Mouse (Mus musculus) kidney, postnatal 0 days (tissue): ENCODE measurements around the gene Tbx10. TPM values are rescaled to one million over a fixed set of nuclear protein-coding genes. Genes with fewer than 3 reads are reported as not detected.
A peak's percentile ranks its signal among the peaks of the same experiment; 100 is the strongest.
"Not testable (repeated sequence)": the region's sequence is repeated elsewhere in the genome, so short reads cannot be mapped to it uniquely, and the experiment has no call there.

Experiments
- ATAC-seq: fragments of 200-750 bp; cut with Nextera tagmentation; replicated peaks from 2 replicates; pipeline ENCODE4 v1.8.0; 2017; ENCODE audit warnings: low read depth, moderate number of reproducible peaks, moderate TSS enrichment, moderate library complexity; ENCODE audit not compliant: low FRiP score
- DNase-seq: peaks from one replicate; pipeline ENCODE4 v3.0.0-alpha.2; 2016; ENCODE audit warnings: low spot score
- H3K27ac ChIP-seq: fragments of 300-500 bp; sonication (generic); 2 replicates; pipeline ENCODE4 v1.5.1; 2014; ENCODE audit warnings: mild to moderate bottlenecking
- H3K27me3 ChIP-seq: fragments of 300-500 bp; sonication (generic); 2 replicates; pipeline ENCODE4 v1.6.1; 2014; ENCODE audit warnings: low read length, mixed read lengths; ENCODE audit not compliant: insufficient read depth
- H3K36me3 ChIP-seq: fragments of 300-500 bp; sonication (generic); 2 replicates; pipeline ENCODE4 v1.6.1; 2014; ENCODE audit warnings: low read length, mixed read lengths; ENCODE audit not compliant: insufficient read depth
- H3K4me1 ChIP-seq: fragments of 300-500 bp; sonication (generic); replicated peaks from 2 replicates; pipeline ENCODE4 v1.6.1; 2014; ENCODE audit warnings: antibody characterized with exemption, low read length, mixed read lengths; ENCODE audit not compliant: insufficient read depth
- H3K4me2 ChIP-seq: fragments of 300-500 bp; sonication (generic); 2 replicates; pipeline ENCODE4 v1.6.1; 2014; ENCODE audit warnings: mild to moderate bottlenecking, low read length, moderate library complexity, mixed read lengths
- H3K4me3 ChIP-seq: fragments of 300-500 bp; sonication (generic); replicated peaks from 2 replicates; pipeline ENCODE4 v1.5.1; 2014; ENCODE audit warnings: low read depth, low read length
- H3K9ac ChIP-seq: fragments of 300-500 bp; sonication (generic); 2 replicates; pipeline ENCODE4 v1.6.1; 2014; ENCODE audit warnings: low read depth, low read length
- H3K9me3 ChIP-seq: fragments of 300-500 bp; sonication (generic); replicated peaks from 2 replicates; pipeline ENCODE4 v1.6.1; 2016; ENCODE audit warnings: low read length, inconsistent platforms, mixed read lengths
- CTCF ChIP-seq: IDR thresholded peaks from 2 replicates; pipeline ENCODE4 v1.5.1; 2016; ENCODE audit warnings: antibody characterized with exemption, low read depth, mild to moderate bottlenecking, moderate library complexity
- WGBS: fragments of 180-500 bp; shearing (Covaris S2); extraction: QIAGEN DNeasy Blood & Tissue Kit; methylation state at CpG from one replicate; pipeline ENCODE4 v1.1.7; 2014; 5-methylcytosine and 5-hydroxymethylcytosine counted together
- polyA plus RNA-seq: library from polyadenylated mRNA; unstranded; fragments of >200 nt; fragmentation: Nextera tagmentation; extraction: Ambion mirVana; gene quantifications from 2 replicates; pipeline ENCODE4 v1.2.1, GENCODE M21; 2015

Gene Tbx10
- polyA plus RNA-seq, 1 experiment from 2014 or later = 2.4 TPM

DNA sequence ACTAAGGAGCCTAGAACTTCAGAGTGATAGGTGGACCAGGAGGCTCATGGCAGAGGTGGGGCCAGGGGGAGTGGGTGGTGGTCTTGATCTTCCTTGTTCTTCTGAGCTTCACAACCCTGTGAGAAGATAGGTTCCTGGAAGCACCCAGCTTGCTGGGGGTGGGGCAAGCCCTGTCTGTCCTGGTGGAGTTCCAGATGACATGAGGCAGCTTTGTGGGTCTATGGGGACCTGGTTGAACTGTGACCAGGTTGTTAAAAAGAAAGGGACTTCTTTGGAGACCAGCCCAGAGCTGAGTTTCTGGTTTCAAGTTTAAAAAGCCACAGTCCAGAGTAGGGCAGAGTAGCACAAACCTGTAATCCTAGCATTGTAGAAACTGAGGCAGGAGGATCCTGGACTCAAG lies 33.5 kb upstream of the Tbx10 start:
- no peak for ATAC-seq
- no peak for DNase-seq

DNA sequence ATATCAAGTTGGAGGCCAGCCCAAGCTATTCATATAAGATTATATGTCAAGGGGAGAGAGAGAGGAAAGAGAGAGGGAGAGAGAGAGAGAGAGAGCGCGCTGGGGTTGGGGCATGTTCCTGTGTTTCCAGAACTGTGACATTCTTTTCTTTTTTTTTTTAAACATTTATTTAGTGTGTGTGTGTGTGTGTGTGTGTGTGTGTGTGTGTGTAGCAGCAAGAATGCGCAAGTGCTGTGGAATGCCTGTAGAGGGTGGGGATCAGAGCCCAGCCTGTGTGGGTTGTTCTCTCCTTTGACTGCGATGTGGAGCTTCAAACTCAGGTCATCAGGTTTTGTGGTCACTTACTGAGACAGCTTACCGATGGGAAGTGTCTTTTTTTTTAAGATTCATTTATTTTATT lies 32.3 kb upstream of the Tbx10 start:
- no peak for TF ChIP-seq CTCF
- 81% methylated on average over 5 of the region's 5 CpGs for WGBS
- Histone ChIP-seq H3K4me3 (no peak overlapping the region), H3K4me1 (no peaks in the 10 kb centered on the region), H3K9me3 (no peaks in the 10 kb centered on the region), H3K27ac (no peak overlapping the region), H3K4me2 (no peak overlapping the region), H3K36me3 (no peaks in the 10 kb centered on the region), H3K27me3 (no peaks in the 10 kb centered on the region), H3K9ac (no peak overlapping the region)
- ATAC-seq (no peak), DNase-seq (no peak)

More for the DNA sequence above, 33.5 kb upstream of the Tbx10 start:
- Histone ChIP-seq H3K27ac (no peak overlapping the region), H3K4me3 (no peak overlapping the region), H3K36me3 (no peaks in the 10 kb centered on the region), H3K4me2 (no peak overlapping the region), H3K4me1 (no peaks in the 10 kb centered on the region), H3K27me3 (no peaks in the 10 kb centered on the region), H3K9ac (no peak overlapping the region), H3K9me3 (no peaks in the 10 kb centered on the region)
- no peak for TF ChIP-seq CTCF

- H3K9me3 ChIP-seq, ATAC-seq, H3K27me3 ChIP-seq, H3K27ac ChIP-seq, H3K4me3 ChIP-seq, H3K4me2 ChIP-seq, H3K4me1 ChIP-seq, H3K9ac ChIP-seq, H3K36me3 ChIP-seq, DNase-seq: not testable (repeated sequence)
- WGBS = 74% methylated on average over 6 of the region's 6 CpGs
Measured at GRCm38 (mm10) chr19:3961805-3962204, 30.7 kb upstream of the Tbx10 start.

GRCm38 (mm10) chr19:3962469-3962868 lies 30.1 kb upstream of the Tbx10 start:
- no peaks in the 10 kb centered on the region for H3K9me3 ChIP-seq
- 18% methylated on average over 2 of the region's 2 CpGs for WGBS
- DNase-seq (peak; percentile 49), ATAC-seq (no peak)
- H3K36me3 ChIP-seq = no peaks in the 10 kb centered on the region
- TF ChIP-seq CTCF = peak; percentile 54
- no peak overlapping the region for H3K4me2 ChIP-seq
- no peak overlapping the region for H3K4me3 ChIP-seq
- no peak overlapping the region for H3K9ac ChIP-seq
- no peak overlapping the region for H3K27ac ChIP-seq
- H3K27me3 ChIP-seq = no peaks in the 10 kb centered on the region
- H3K4me1 ChIP-seq = no peaks in the 10 kb centered on the region

GRCm38 (mm10) chr19:3964030-3964429 lies 28.5 kb upstream of the Tbx10 start:
- WGBS = 70% methylated on average over 4 of the region's 4 CpGs
- no peaks in the 10 kb centered on the region for H3K36me3 ChIP-seq
- no peak for ATAC-seq

GRCm38 (mm10) chr19:3966330-3967075 lies 26.0 kb upstream of the Tbx10 start:
- H3K4me2 ChIP-seq = no peak overlapping the region
- whole genome bisulfite sequencing = 71% methylated on average over 11 of the region's 11 CpGs
- H3K9ac ChIP-seq = no peak overlapping the region

More at GRCm38 (mm10) chr19:3964030-3964429, 28.5 kb upstream of the Tbx10 start:
- no peak for DNase-seq
- Histone ChIP-seq H3K4me3 (no peak overlapping the region), H3K9ac (no peak overlapping the region), H3K4me1 (no peaks in the 10 kb centered on the region), H3K27me3 (no peaks in the 10 kb centered on the region), H3K9me3 (no peaks in the 10 kb centered on the region), H3K27ac (no peak overlapping the region), H3K4me2 (no peak overlapping the region)
- peak; percentile 18; the same call in 1 of the 2 replicates for TF ChIP-seq CTCF

GRCm38 (mm10) chr19:3967258-3967657 lies 25.3 kb upstream of the Tbx10 start:
- no peak overlapping the region for H3K9ac ChIP-seq
- H3K27ac ChIP-seq = no peak overlapping the region

More at GRCm38 (mm10) chr19:3966330-3967075, 26.0 kb upstream of the Tbx10 start:
- no peaks in the 10 kb centered on the region for H3K36me3 ChIP-seq
- no peaks in the 10 kb centered on the region for H3K27me3 ChIP-seq
- no peaks in the 10 kb centered on the region for H3K4me1 ChIP-seq
- H3K4me3 ChIP-seq = no peak overlapping the region
- no peak overlapping the region for H3K27ac ChIP-seq
- DNase-seq (no peak), ATAC-seq (no peak)
- peak; percentile 47 for TF ChIP-seq CTCF
- H3K9me3 ChIP-seq = no peaks in the 10 kb centered on the region

More at GRCm38 (mm10) chr19:3967258-3967657, 25.3 kb upstream of the Tbx10 start:
- Histone ChIP-seq H3K27me3 (no peaks in the 10 kb centered on the region), H3K4me1 (no peaks in the 10 kb centered on the region), H3K4me2 (no peak overlapping the region), H3K9me3 (no peaks in the 10 kb centered on the region), H3K4me3 (no peak overlapping the region), H3K36me3 (no peaks in the 10 kb centered on the region)
- ATAC-seq (no peak), DNase-seq (no peak)
- 52% methylated on average over 3 of the region's 3 CpGs for WGBS
- TF ChIP-seq CTCF = no peak
